Mouse (Mus musculus) small intestine, adult 2 months (tissue): ENCODE measurements at regions not wholly inside any gene's neighbourhood (a gene's known extent, or its start where the extent isn't known, plus 50 kb on each side); places are given as distances from the start of the nearest gene placed in this dataset.

Experiments
- CTCF ChIP-seq: fragments of 200-500 bp; IDR thresholded peaks from 2 replicates; pipeline ENCODE4 v1.5.1; 2012; ENCODE audit warnings: low read depth, mild to moderate bottlenecking, control low read depth, inconsistent platforms, low read length, moderate library complexity, mixed read lengths; ENCODE audit not compliant: insufficient replicate concordance, insufficient read length; ENCODE audit errors: extremely low read depth
- POLR2A ChIP-seq: fragments of 200-500 bp; IDR thresholded peaks from 2 replicates; pipeline ENCODE4 v1.6.1; 2012; ENCODE audit warnings: low read depth, mild to moderate bottlenecking, control low read depth, inconsistent platforms, low read length, moderate library complexity

- no peak for TF ChIP-seq CTCF
- no peak for TF ChIP-seq POLR2A
Observed at GRCm38 (mm10) chr5:97685443-97685842, 228.6 kb upstream of the Gk2 start.
